Mouse (Mus musculus): Measurements from ENCODE around the gene Pik3c2b.

GRCm38 (mm10) chr1:133155270-133155669, 109.8 kb downstream of the Pik3c2b start:
- TF ChIP-seq CTCF (IDR thresholded peaks at IDR 0.05; ENCODE audit: control insufficient read depth, insufficient read depth, insufficient read length) (no peak), MYOG (IDR thresholded peaks at IDR 0.05; ENCODE audit: control insufficient read depth, extremely low read depth, insufficient read length) (no peak), MAX (IDR thresholded peaks at IDR 0.05) (no peak), MYOD1 (IDR thresholded peaks at IDR 0.05; ENCODE audit: control insufficient read depth, insufficient read length, low read depth) (no peak), CEBPB (IDR thresholded peaks at IDR 0.05; ENCODE audit: low read depth) (no peak)

Data from C2C12 (cell line).